Mouse (Mus musculus) ES-E14 (cell line): ENCODE measurements around the gene Cacfd1. TPM values are rescaled to one million over a fixed set of nuclear protein-coding genes. Genes with fewer than 3 reads are reported as not detected.

Experiments
- DNase-seq: peaks from one replicate; pipeline ENCODE4 v3.0.0-alpha.2; 2013; ENCODE audit warnings: low read depth, low spot score
- H3K27ac ChIP-seq: 2 replicates; pipeline ENCODE4 v1.5.1; 2012; ENCODE audit warnings: low read depth, mild to moderate bottlenecking, low read length, moderate library complexity, mixed read lengths; ENCODE audit not compliant: poor library complexity, insufficient read depth, severe bottlenecking
- H3K36me3 ChIP-seq: 2 replicates; pipeline ENCODE4 v1.6.1; 2012; ENCODE audit warnings: mild to moderate bottlenecking, low read length, moderate library complexity, mixed read lengths; ENCODE audit not compliant: control insufficient read depth, poor library complexity, insufficient read depth, severe bottlenecking
- H3K4me1 ChIP-seq, 2 experiments: fragments of 150-350 bp in 1 of 2; sonication (generic) in 1 of 2; 2 replicates each; pipeline ENCODE4 v1.6.1; 2012; ENCODE audit warnings: low read length in 2 of 2, mild to moderate bottlenecking in 1 of 2, mixed read lengths in 1 of 2; ENCODE audit not compliant: control insufficient read depth in 2 of 2, insufficient read depth in 2 of 2, poor library complexity in 1 of 2
- H3K4me3 ChIP-seq, 2 experiments: fragments of 150-350 bp in 1 of 2; sonication (generic) in 1 of 2; 2 replicates each; pipeline ENCODE4 v1.5.1; 2012; ENCODE audit warnings: low read length in 2 of 2, low read depth in 1 of 2, mild to moderate bottlenecking in 1 of 2, mixed read lengths in 1 of 2; ENCODE audit not compliant: insufficient read depth in 1 of 2, poor library complexity in 1 of 2, severe bottlenecking in 1 of 2
- H3K9ac ChIP-seq: 2 replicates; pipeline ENCODE4 v1.6.1; 2012; ENCODE audit warnings: low read depth, mild to moderate bottlenecking, low read length, mixed read lengths; ENCODE audit not compliant: poor library complexity, insufficient read depth, severe bottlenecking
- H3K9me3 ChIP-seq: fragments of 150-350 bp; sonication (generic); 2 replicates; pipeline ENCODE4 v1.6.1; 2012; ENCODE audit warnings: low read depth, mild to moderate bottlenecking, low read length; ENCODE audit not compliant: control insufficient read depth, insufficient read depth
- CHD2 ChIP-seq: IDR thresholded peaks from 2 replicates; pipeline ENCODE4 v1.6.1; 2014; ENCODE audit warnings: mild to moderate bottlenecking, low read depth, low read length, inconsistent platforms
- HCFC1 ChIP-seq: IDR thresholded peaks from 2 replicates; pipeline ENCODE4 v1.6.1; 2012; ENCODE audit warnings: low read length, inconsistent platforms, borderline replicate concordance; ENCODE audit not compliant: insufficient read depth
- MAFK ChIP-seq: IDR thresholded peaks from 2 replicates; pipeline ENCODE4 v1.6.1; 2014; ENCODE audit warnings: mild to moderate bottlenecking, low read depth, low read length, inconsistent platforms; ENCODE audit not compliant: insufficient read depth
- ZC3H11A ChIP-seq: IDR thresholded peaks from 2 replicates; pipeline ENCODE4 v1.6.1; 2012; ENCODE audit warnings: low read depth, mild to moderate bottlenecking, inconsistent platforms, low read length, borderline replicate concordance
- ZNF384 ChIP-seq: IDR thresholded peaks from 2 replicates; pipeline ENCODE4 v1.6.1; 2012; ENCODE audit warnings: low read depth, low read length, inconsistent platforms
- in situ Hi-C, 2 experiments: fragments of 600-800 bp; cut with MboI; formaldehyde crosslinking; loops; one replicate each; pipeline ENCODE4 v1.15.1; 2025; ENCODE audit warnings: low sequenced_read_pairs in 2 of 2, inconsistent platforms in 1 of 2; ENCODE audit not compliant: unreplicated experiment in 2 of 2
- total RNA-seq: library from RNA; depleted of rRNA; stranded (reverse); fragments of 300-350 nt; gene quantifications from 2 replicates; pipeline ENCODE4 v1.2.3, GENCODE M21; 2012

The Cacfd1 gene
- total RNA-seq, 1 experiment, result 11.6 TPM

DNA sequence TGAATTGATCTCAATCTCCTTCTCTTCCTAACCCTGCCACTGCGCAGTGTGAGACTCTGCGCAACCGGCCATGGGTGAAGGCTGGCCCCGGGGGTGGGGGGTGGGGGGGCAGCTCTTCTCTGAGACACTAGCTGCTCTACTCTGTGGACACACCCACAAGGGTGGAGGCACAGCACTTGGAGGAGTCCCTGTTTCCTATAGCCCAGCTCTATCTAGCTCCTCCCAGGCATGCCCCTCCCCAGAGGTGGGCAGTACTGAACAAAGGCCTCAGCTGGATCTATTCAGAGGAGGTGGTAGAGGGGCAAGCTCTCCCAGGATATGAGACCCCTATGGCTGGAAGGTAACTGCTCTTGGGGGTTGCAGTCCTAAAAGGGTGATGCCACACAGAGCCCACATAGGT lies 27.3 kb downstream of the Cacfd1 start:
- H3K4me3 ChIP-seq, result no peak overlapping the region
- no peak for DNase-seq
- TF ChIP-seq CHD2 (no peak), HCFC1 (no peak), ZNF384 (no peak), ZC3H11A (no peak), MAFK (no peak)
- H3K36me3 ChIP-seq, result no peaks in the 10 kb centered on the region
- no peak overlapping the region for H3K27ac ChIP-seq
- H3K4me1 ChIP-seq, result peaks cover under 1 to 2% of the 10 kb centered on the region in 2 experiments; a peak in 1 of 4 replicates
- H3K9me3 ChIP-seq, result no peaks in the 10 kb centered on the region
- H3K9ac ChIP-seq, result no peak overlapping the region
- in situ Hi-C loops, result no loop called here

- H3K4me3 ChIP-seq, result no peak overlapping the region
- no peak overlapping the region for H3K9ac ChIP-seq
- TF ChIP-seq ZNF384, result peak; percentile 96
- no peak for TF ChIP-seq MAFK
- peak; percentile 81; the same call in 1 of the 2 replicates for TF ChIP-seq ZC3H11A
- no peak for TF ChIP-seq HCFC1
- H3K27ac ChIP-seq, result no peak overlapping the region
- H3K4me1 ChIP-seq, result peaks cover 0 to 2% of the 10 kb centered on the region in 2 experiments; a peak in 1 of 4 replicates
- H3K9me3 ChIP-seq, result no peaks in the 10 kb centered on the region
- in situ Hi-C loops, result no loop called here
- peak; percentile 65 for DNase-seq
- no peaks in the 10 kb centered on the region for H3K36me3 ChIP-seq
Observed at GRCm38 (mm10) chr2:27038596-27038995, 28.9 kb downstream of the Cacfd1 start.

DNA sequence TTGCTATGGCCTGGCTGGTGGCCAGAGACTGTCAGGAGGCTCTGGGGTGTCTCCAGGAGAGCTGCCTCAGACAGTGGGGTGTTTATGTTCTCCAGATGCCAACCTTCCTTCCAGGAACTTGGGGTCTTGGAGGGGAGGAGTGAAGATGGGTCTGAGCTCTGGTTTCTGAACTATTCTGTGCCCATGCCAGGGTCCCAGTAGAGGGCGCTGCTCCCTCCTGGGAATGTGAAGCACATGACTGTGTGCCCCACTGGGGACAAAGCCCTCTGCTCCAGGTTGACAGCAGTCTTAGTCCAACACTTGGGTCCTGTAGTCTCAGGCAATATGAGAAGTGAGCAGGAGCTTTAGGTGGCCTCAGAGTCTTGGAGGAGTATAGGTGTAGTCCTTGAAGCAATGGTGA lies 29.6 kb downstream of the Cacfd1 start:
- H3K36me3 ChIP-seq, result no peaks in the 10 kb centered on the region
- no peaks in the 10 kb centered on the region for H3K9me3 ChIP-seq
- no peak for TF ChIP-seq ZNF384
- no peak for TF ChIP-seq ZC3H11A
- no peak for TF ChIP-seq CHD2
- no peak for TF ChIP-seq HCFC1
- no peak for TF ChIP-seq MAFK
- no peak overlapping the region for H3K4me3 ChIP-seq
- no peak overlapping the region for H3K27ac ChIP-seq
- H3K4me1 ChIP-seq, result peaks cover 0 to 2% of the 10 kb centered on the region in 2 experiments; a peak in 1 of 4 replicates
- DNase-seq, result peak; percentile 54
- in situ Hi-C loops, result no loop called here
- no peak overlapping the region for H3K9ac ChIP-seq

DNA sequence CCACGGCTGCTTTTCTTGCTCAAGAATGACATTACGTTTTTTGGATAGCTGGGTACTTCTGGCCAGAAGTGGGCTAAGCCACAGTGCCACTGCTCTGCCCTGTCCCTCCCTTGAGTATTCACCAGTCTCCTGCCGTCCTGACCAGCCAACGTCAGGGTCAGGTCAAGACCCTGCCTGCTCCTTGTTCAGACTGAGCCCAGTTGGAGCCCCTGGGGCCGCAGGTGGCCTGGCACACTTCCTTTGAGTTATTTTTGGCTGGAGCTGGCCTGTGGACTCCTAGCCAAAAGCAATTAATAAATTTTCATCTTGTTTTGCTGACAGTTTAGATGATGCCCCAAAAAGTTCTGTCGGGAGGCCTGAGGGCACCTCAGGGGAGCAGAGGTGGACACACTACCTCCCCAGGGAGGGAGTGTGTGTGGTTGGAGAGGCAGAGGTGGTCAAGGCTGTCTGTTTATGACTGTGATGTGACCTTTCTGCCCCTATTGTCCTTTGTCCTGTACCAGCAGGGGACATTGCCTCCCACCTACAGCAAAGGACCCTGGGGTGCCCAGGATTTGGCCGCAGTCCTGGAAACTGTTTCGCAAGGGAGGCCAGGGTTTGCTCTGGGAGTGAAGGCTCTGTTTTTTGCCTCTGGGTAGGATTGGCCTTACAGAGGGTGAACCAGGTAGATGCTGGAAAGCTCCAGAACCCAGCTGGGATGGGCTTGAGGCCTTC lies 32.6 kb downstream of the Cacfd1 start:
- no peaks in the 10 kb centered on the region for H3K36me3 ChIP-seq
- H3K27ac ChIP-seq, result no peak overlapping the region
- H3K4me3 ChIP-seq, result no peak overlapping the region
- no peak for TF ChIP-seq CHD2
- TF ChIP-seq HCFC1, result no peak
- TF ChIP-seq ZC3H11A, result no peak
- TF ChIP-seq MAFK, result no peak
- no peak for TF ChIP-seq ZNF384
- H3K9ac ChIP-seq, result no peak overlapping the region
- no peaks in the 10 kb centered on the region for H3K9me3 ChIP-seq
- H3K4me1 ChIP-seq, result 0 out of 4 replicates have a peak, but pooled peaks cover 0 to under 1% of the 10 kb centered on the region in 2 experiments
- DNase-seq, result no peak
- in situ Hi-C loops, result loop anchor here (10.0 kb wide), 1 partner anchor 193 kb away; no protein-coding TSS in a partner anchor
